Mouse (Mus musculus) limb, embryonic 15.5 days (tissue): Measurements from ENCODE around the gene Nlgn1. TPM values are rescaled to one million over a fixed set of nuclear protein-coding genes. Genes with fewer than 3 reads are reported as not detected.
"Not testable (repeated sequence)": the region's sequence is repeated elsewhere in the genome, so short reads cannot be mapped to it uniquely, and the experiment has no call there.

Experiments
- ATAC-seq: fragments of 200-750 bp; cut with Nextera tagmentation; 2 replicates; pipeline ENCODE4 v1.8.0; 2017; ENCODE audit warnings: low read depth, moderate TSS enrichment; ENCODE audit not compliant: insufficient number of reproducible peaks, low FRiP score, low TSS enrichment
- H3K27ac ChIP-seq: fragments of 300-500 bp; sonication (generic); 2 replicates; pipeline ENCODE4 v1.5.1; 2015; ENCODE audit warnings: moderate library complexity, mild to moderate bottlenecking, inconsistent platforms
- H3K27me3 ChIP-seq: fragments of 300-500 bp; sonication (generic); 2 replicates; pipeline ENCODE4 v1.6.1; 2015; ENCODE audit warnings: inconsistent platforms
- H3K36me3 ChIP-seq: fragments of 300-500 bp; sonication (generic); 2 replicates; pipeline ENCODE4 v1.6.1; 2015; ENCODE audit warnings: inconsistent platforms
- H3K4me1 ChIP-seq: fragments of 300-500 bp; sonication (generic); 2 replicates; pipeline ENCODE4 v1.6.1; 2015; ENCODE audit warnings: inconsistent platforms
- H3K4me2 ChIP-seq: fragments of 300-500 bp; sonication (generic); 2 replicates; pipeline ENCODE4 v1.6.1; 2015; ENCODE audit warnings: mild to moderate bottlenecking, inconsistent platforms
- H3K4me3 ChIP-seq: fragments of 300-500 bp; sonication (generic); 2 replicates; pipeline ENCODE4 v1.5.1; 2015; ENCODE audit warnings: mild to moderate bottlenecking, inconsistent platforms
- H3K9ac ChIP-seq: fragments of 300-500 bp; sonication (generic); 2 replicates; pipeline ENCODE4 v1.6.1; 2015; ENCODE audit warnings: inconsistent platforms
- H3K9me3 ChIP-seq: fragments of 300-500 bp; sonication (generic); 2 replicates; pipeline ENCODE4 v1.6.1; 2016; ENCODE audit warnings: inconsistent platforms
- WGBS: fragments of 180-500 bp; shearing (Covaris S2); methylation state at CpG from one replicate; pipeline ENCODE4 v1.1.7; 2015; 5-methylcytosine and 5-hydroxymethylcytosine counted together
- polyA plus RNA-seq: library from polyadenylated mRNA; unstranded; fragments of >200 nt; fragmentation: Nextera tagmentation; extraction: Ambion mirVana; gene quantifications from 2 replicates; pipeline ENCODE4 v1.2.1, GENCODE M21; 2015

Gene Nlgn1
- polyA plus RNA-seq, 1 experiment from 2014 or later: 3.1 TPM

DNA sequence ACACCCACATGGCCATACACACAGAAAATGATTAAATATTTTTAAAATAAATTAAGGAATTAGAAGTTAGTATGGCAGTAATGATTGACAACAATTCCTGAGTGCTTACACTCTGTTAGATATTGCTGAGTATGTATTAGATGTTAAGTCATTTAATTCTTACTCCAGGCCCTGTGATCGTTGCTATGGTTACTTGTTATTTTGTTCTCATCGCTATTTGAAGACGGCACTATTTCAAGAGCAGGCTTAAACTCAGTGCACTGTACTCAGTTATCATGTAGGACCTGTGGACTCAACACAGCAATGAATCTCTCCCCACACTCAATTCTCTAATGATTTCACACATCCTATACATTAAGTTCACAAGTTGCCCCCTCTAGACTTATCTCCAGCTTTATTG, 672.0 kb downstream of the Nlgn1 start:
- H3K27ac ChIP-seq: no peak overlapping the region
- H3K4me1 ChIP-seq: no peaks in the 10 kb centered on the region
- H3K9ac ChIP-seq: no peak overlapping the region
- no peaks in the 10 kb centered on the region for H3K27me3 ChIP-seq
- H3K9me3 ChIP-seq: no peaks in the 10 kb centered on the region
- no peak for ATAC-seq
- no peak overlapping the region for H3K4me3 ChIP-seq
- no peaks in the 10 kb centered on the region for H3K36me3 ChIP-seq
- H3K4me2 ChIP-seq: no peak overlapping the region
- WGBS: 93% methylated on average over 3 of the region's 3 CpGs

DNA sequence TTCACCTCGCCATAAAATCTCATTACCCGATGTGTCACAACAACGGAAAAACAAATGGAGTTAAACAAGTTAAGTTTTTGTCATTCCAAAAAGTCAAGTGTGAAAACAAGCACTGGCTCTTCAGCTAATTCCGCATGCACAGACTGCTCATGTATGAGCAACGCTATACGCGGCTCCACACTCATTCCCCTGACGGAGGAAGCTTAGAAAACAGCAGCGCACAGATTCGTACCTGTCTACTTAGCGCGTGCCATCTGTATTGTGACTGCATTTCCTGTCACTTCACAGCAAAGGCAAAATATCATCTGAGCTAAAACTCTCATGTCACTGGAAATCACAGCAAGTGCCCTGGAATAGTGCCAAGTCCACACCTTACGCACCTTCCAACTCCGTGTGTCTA, 674.3 kb downstream of the Nlgn1 start:
- Histone ChIP-seq H3K9ac (no peak overlapping the region), H3K9me3 (no peaks in the 10 kb centered on the region), H3K4me1 (no peaks in the 10 kb centered on the region), H3K4me2 (no peak overlapping the region), H3K4me3 (no peak overlapping the region), H3K27ac (no peak overlapping the region), H3K27me3 (no peaks in the 10 kb centered on the region), H3K36me3 (no peaks in the 10 kb centered on the region)
- 89% methylated on average over 14 of the region's 14 CpGs for WGBS
- ATAC-seq: no peak

DNA sequence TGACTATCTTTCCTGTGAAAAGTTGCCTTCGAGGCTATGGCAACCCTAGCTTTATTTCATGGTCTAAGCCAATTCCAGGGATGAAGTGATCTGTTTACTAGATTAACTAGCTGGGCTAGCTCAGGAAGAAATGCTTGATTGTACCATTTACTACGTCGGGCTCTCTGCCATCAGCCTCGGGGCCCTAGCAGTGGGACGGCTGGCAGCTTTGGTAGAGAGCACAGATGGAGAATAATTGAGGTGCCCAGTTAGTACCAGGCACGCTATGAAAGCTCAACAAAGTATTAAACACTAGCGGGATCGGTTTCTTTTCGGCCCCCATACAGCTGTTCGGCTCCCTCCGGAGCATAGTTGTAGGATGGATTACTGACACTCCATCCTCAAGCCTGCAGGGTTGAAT, 675.2 kb downstream of the Nlgn1 start:
- H3K36me3 ChIP-seq: no peaks in the 10 kb centered on the region
- no peaks in the 10 kb centered on the region for H3K9me3 ChIP-seq
- H3K4me2 ChIP-seq: no peak overlapping the region
- no peak for ATAC-seq
- no peak overlapping the region for H3K9ac ChIP-seq
- WGBS: 72% methylated on average over 11 of the region's 11 CpGs
- H3K27me3 ChIP-seq: no peaks in the 10 kb centered on the region
- H3K27ac ChIP-seq: no peak overlapping the region
- H3K4me3 ChIP-seq: no peak overlapping the region
- no peaks in the 10 kb centered on the region for H3K4me1 ChIP-seq

DNA sequence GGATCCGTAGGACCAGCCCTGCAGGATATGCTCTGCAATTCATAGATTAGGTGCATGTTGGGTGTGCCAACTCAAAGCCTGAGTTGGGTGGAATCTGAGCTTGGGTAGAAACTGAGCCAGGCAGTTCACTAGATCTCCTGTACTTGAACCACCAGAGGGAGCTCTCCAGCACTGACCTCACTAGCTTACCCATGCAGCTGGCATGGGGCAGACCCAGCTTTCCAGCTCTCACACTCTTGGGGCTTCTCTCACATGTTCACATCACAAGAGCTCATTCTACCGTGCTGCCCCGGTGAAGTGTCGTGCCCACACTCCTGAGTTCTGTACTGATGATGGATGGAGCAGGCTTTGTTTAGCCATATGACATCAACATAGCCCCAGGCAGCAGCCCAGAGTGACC, 679.2 kb downstream of the Nlgn1 start:
- Histone ChIP-seq H3K27me3 (no peaks in the 10 kb centered on the region), H3K4me3 (no peak overlapping the region), H3K4me2 (no peak overlapping the region), H3K36me3 (no peaks in the 10 kb centered on the region), H3K4me1 (no peaks in the 10 kb centered on the region), H3K27ac (no peak overlapping the region), H3K9ac (no peak overlapping the region), H3K9me3 (no peaks in the 10 kb centered on the region)
- no peak for ATAC-seq
- 77% methylated on average over 4 of the region's 4 CpGs for WGBS

DNA sequence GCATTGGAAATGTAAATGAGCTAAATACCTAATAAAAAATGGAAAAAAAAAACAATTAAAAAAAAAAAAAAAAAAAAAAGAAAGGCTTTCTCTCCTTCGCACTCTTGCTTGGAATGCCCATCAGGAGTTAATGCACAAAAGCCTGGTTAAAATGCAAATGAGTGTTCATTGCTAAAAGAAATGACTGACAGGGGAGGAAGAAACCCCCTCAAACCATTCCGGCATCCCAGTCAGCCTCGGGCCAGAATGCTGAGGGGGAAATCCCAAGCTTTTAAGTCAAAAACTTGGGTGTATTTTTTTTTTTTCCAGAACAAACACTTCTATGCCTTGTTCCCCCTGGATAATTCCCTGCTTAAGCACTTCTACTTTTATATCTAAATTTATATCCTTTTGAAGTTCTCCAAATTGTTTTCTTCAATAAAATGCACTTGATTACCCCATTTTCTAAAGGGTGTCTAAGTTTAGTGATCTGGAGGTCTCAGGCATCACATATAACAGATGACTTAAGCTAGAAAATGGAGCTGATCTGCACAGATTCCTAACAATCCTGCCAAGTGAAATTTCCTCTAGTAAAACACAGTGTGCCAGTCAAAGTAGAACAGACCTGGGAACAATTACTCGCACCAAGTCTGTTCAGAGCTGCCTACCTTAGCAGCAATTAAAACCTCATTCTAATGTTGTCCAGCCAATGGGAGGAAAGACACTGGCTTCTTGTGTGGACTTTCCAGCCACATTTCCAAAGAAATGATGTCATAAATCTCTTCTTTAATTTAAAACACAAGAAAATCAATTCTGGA, 686.2 kb downstream of the Nlgn1 start:
- no peak for ATAC-seq
- Histone ChIP-seq H3K9ac (no peak overlapping the region), H3K36me3 (no peaks in the 10 kb centered on the region), H3K27ac (no peak overlapping the region), H3K9me3 (no peaks in the 10 kb centered on the region), H3K4me3 (no peak overlapping the region), H3K4me2 (no peak overlapping the region), H3K27me3 (no peaks in the 10 kb centered on the region), H3K4me1 (no peaks in the 10 kb centered on the region)
- 29% methylated on average over 3 of the region's 4 CpGs for WGBS

DNA sequence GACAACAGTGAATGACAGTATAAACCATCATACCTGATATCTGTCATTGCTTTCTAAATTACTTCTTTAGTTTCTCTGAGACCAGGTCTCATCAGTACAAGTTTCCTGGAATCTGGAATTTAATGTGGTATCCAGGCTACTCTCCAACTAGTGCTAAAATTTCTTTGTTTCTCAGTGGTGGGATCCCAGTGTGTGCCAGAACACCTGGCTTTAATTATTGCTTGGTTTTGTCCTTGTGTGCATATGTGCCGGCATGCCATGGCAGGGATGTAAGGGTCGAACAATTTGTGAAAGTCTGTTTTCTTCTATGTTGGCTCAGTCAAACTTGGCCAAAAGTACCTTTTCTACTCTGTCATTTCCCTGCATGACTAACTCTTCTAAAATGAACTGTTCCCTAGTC, 703.1 kb downstream of the Nlgn1 start:
- no peak for ATAC-seq
- Histone ChIP-seq H3K27me3 (no peaks in the 10 kb centered on the region), H3K27ac (no peak overlapping the region), H3K4me1 (no peaks in the 10 kb centered on the region), H3K36me3 (no peaks in the 10 kb centered on the region), H3K4me2 (no peak overlapping the region), H3K9ac (no peak overlapping the region), H3K9me3 (no peaks in the 10 kb centered on the region), H3K4me3 (no peak overlapping the region)
- 29% methylated on average over 2 of the region's 2 CpGs for WGBS

DNA sequence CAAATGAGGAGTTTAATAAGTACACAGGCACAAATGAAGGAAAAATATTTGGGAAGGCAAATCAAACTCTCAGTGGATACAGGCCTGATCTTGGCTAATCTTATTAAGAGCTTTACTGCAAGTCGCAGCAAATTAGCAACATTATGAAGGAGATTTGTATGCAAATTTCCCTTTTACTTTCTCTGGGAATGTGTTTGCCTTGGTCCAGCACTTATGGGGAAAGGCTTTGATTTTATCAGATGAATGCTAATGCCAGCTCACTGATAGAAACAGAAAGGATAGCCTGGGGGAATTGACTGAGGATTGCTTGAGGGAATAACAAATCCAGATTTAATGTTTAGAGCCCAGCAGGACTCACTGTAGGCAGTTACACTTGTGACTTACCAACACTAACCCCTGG, 725.7 kb downstream of the Nlgn1 start:
- no peaks in the 10 kb centered on the region for H3K27me3 ChIP-seq
- no peak overlapping the region for H3K4me2 ChIP-seq
- H3K36me3 ChIP-seq: no peaks in the 10 kb centered on the region
- no peak for ATAC-seq
- H3K9ac ChIP-seq: no peak overlapping the region
- no peaks in the 10 kb centered on the region for H3K4me1 ChIP-seq
- WGBS: 52% methylated on average over 1 of the region's 1 CpGs
- H3K27ac ChIP-seq: no peak overlapping the region
- H3K4me3 ChIP-seq: no peak overlapping the region
- no peaks in the 10 kb centered on the region for H3K9me3 ChIP-seq

DNA sequence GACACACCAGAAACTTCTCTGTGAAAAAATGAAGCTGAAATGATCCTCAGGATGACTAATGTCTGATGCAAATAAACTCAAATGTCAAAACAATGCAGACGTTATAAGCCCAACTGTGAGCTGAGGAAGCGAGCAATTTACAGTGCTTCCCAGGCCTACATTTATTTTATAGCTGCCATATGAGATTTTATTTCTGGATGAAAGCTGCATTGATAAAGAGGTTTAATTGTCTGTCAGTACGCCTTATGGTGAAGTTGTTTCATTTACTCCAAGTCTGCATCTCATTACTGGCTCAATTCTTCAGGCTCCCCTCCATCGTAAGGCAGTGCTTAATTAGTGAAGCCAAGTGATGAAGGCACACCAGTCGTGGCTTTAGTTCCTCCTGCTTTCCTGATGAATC, 734.7 kb downstream of the Nlgn1 start:
- WGBS: 35% methylated on average over 5 of the region's 5 CpGs

DNA sequence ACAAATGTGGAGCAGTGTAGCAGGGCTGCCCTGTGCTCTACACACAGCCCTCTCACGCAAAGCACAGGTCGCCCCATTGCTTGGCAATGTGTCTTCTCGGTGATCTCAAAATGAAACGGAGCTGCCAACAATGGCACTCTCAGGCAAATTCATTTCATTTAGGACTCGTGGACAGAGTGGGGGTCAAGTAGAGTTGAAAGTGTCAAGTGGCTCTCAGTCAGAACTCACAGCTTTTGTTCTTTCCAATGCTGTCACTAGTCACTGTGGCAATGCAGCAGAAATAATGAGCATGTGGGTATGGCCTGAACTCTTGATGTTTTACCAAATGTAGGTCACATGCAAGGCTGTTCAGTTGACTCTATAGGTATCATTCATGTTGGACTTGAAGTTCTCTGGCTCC, 756.7 kb downstream of the Nlgn1 start:
- no peak for ATAC-seq
- H3K4me2 ChIP-seq: no peak overlapping the region
- no peaks in the 10 kb centered on the region for H3K4me1 ChIP-seq
- H3K36me3 ChIP-seq: no peaks in the 10 kb centered on the region
- no peak overlapping the region for H3K9ac ChIP-seq
- WGBS: 64% methylated on average over 5 of the region's 5 CpGs
- H3K27me3 ChIP-seq: no peaks in the 10 kb centered on the region
- no peak overlapping the region for H3K4me3 ChIP-seq
- no peaks in the 10 kb centered on the region for H3K9me3 ChIP-seq
- H3K27ac ChIP-seq: no peak overlapping the region

More for the DNA sequence above, 734.7 kb downstream of the Nlgn1 start:
- H3K4me1 ChIP-seq: no peaks in the 10 kb centered on the region
- no peak for ATAC-seq
- H3K9me3 ChIP-seq: no peaks in the 10 kb centered on the region
- H3K9ac ChIP-seq: no peak overlapping the region
- no peak overlapping the region for H3K4me3 ChIP-seq
- no peaks in the 10 kb centered on the region for H3K27me3 ChIP-seq
- H3K4me2 ChIP-seq: no peak overlapping the region
- no peak overlapping the region for H3K27ac ChIP-seq
- no peaks in the 10 kb centered on the region for H3K36me3 ChIP-seq

DNA sequence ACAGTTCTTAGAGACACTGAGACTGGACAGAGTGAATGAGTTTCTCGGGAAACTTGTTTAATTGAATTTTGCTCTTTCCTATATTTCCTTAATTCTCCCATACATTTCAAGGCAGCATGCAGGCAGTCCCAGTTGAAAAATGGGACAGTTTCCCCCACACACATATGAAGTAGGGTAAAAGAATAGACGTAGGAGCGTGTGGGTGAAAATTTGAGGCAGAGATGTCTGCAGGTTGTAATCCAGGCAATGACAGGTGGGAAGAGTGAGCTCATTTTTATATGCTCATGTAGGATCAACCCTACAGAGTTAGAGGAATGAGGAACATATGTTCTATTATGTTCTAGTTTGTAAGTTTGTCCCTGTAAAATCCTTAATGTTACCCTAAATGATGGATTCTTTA, 757.4 kb downstream of the Nlgn1 start:
- no peaks in the 10 kb centered on the region for H3K4me1 ChIP-seq
- no peak overlapping the region for H3K4me2 ChIP-seq
- WGBS: 64% methylated on average over 3 of the region's 3 CpGs
- H3K36me3 ChIP-seq: no peaks in the 10 kb centered on the region
- no peaks in the 10 kb centered on the region for H3K9me3 ChIP-seq
- no peak overlapping the region for H3K9ac ChIP-seq
- no peaks in the 10 kb centered on the region for H3K27me3 ChIP-seq
- no peak for ATAC-seq
- H3K27ac ChIP-seq: no peak overlapping the region
- no peak overlapping the region for H3K4me3 ChIP-seq

DNA sequence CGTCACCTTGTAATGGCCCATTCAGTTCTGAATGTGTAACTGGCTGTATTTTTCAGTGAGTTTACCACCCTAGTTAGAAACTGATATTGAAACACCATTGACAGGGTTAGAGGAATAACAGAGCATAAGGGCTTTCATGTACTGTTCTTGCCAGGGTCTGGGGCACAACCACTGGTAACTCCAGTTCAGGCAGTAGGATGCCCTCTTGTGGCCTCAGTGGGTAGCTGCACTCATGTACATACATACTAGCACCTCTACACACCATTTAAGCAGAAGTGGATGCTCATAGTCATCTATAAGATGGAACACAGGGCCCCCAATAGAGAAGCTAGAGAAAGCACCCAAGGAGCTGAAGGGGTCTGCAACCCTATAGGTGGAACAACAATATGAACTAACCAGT, 773.7 kb downstream of the Nlgn1 start:
- H3K27ac ChIP-seq, H3K9me3 ChIP-seq, H3K4me3 ChIP-seq, H3K4me1 ChIP-seq, ATAC-seq, H3K9ac ChIP-seq, H3K27me3 ChIP-seq, H3K4me2 ChIP-seq, H3K36me3 ChIP-seq: not testable (repeated sequence)
- 94% methylated on average over 1 of the region's 1 CpGs for WGBS

DNA sequence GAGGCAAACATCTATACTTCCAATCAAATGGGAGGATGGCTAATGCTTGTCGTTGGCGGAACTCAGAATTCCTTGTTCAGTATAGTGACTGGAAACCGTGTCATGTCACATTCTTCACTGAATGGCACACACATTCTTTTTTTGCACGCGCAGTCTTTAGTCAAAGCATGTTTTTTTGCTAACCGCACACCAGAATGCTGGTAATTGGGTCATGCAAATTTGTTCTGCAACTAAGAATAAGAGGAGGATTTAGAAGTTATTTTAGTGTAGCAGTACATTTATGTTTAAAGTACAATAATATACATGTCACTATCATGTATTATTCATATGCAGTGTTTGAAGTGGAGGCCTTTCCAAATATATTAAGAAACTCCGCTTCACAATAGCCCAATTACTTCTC, 783.2 kb downstream of the Nlgn1 start:
- not testable (repeated sequence) for H3K4me2 ChIP-seq, H3K9me3 ChIP-seq, H3K36me3 ChIP-seq, ATAC-seq, H3K9ac ChIP-seq, H3K27me3 ChIP-seq, H3K4me3 ChIP-seq, H3K27ac ChIP-seq, H3K4me1 ChIP-seq
- WGBS: 88% methylated on average over 7 of the region's 7 CpGs

DNA sequence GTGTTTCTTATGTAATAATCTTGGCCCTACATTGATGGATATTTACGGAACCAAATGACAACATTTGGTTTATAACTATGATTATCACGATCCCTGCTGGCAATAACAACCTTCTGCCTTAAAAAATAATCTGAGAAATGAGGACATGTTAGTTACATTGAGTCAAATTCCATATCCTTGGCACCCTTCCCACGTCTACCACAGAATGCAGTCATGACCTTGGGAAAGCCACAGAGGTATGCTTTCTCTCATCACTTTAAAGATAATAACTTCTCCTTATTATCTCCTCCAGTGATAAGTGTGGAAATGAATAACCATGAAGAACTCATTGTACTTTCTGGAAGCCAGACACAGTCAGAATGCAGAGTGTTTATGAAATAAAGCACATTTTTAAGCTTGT, 808.0 kb downstream of the Nlgn1 start:
- H3K27ac ChIP-seq: not testable (repeated sequence)
- 68% methylated on average over 3 of the region's 3 CpGs for WGBS

More for the DNA sequence above, 808.0 kb downstream of the Nlgn1 start:
- H3K4me2 ChIP-seq, H3K9ac ChIP-seq, H3K4me1 ChIP-seq, H3K9me3 ChIP-seq, ATAC-seq, H3K36me3 ChIP-seq, H3K4me3 ChIP-seq, H3K27me3 ChIP-seq: not testable (repeated sequence)
